Mouse (Mus musculus): Measurements from ENCODE around the gene Hspg2.

DNA sequence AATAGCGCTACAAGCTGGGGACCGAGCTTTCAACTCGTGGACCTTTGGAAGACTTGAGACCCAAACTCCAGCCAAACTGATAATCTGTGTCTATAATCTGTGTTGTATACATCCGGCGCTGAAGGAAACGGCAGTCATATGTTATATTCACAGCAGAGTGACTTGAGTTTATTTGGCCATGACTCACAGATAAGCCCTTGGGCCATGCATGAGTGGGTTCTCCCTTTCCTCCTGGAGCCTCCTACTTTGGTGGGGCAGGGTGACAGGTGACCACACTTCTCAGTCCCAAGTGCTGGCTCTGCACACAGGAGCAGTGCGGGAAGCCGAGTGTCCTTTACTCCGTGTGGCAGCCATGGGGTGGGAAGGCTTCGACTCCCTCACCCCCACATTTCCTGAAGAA, 38.1 kb downstream of the Hspg2 start:
- TF ChIP-seq CTCF (IDR thresholded peaks at IDR 0.05) (no peak), POLR2A (IDR thresholded peaks at IDR 0.05; ENCODE audit: insufficient read depth, low read depth, low read length) (no peak)
